Mouse (Mus musculus) T-helper 2 cell (primary cell): ENCODE data around the gene Olfr187.
"Not testable (repeated sequence)": the region's sequence is repeated elsewhere in the genome, so short reads cannot be mapped to it uniquely, and the experiment has no call there.

Experiments
- in situ Hi-C: fragments of 300-600 bp; cut with MboI, MseI; formaldehyde crosslinking; loops from one replicate; pipeline ENCODE4 v1.15.1; 2025; ENCODE audit warnings: high pct_unique_total_duplicates

Gene Olfr187

DNA sequence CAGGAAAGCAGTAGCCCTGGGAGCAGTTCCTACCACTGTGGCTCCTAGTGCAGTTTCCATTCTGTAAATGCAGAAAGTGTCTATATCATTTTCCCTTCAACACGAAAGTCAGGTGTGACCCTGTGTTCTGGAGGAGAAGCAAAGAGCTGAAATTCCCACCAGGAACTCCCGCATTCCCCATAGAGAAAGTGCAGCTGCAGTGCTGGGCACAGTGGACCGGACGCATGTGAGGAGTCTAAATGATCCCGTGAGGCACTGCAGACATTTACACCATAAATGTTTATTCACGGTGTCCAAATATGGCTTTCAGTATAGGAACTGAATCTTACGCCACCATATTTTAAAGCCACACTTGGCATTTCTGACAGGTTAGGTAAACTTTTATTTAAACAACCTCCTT lies at the start of gene Olfr187:
Gene Olfr187, minus strand, starts transcription at position 58 of the 400 bp plus-strand sequence.
- in situ Hi-C loops: loop anchor here (10.0 kb wide), 1 partner anchor 235 kb away; the partner anchor contains the start of gene Olfr201

DNA sequence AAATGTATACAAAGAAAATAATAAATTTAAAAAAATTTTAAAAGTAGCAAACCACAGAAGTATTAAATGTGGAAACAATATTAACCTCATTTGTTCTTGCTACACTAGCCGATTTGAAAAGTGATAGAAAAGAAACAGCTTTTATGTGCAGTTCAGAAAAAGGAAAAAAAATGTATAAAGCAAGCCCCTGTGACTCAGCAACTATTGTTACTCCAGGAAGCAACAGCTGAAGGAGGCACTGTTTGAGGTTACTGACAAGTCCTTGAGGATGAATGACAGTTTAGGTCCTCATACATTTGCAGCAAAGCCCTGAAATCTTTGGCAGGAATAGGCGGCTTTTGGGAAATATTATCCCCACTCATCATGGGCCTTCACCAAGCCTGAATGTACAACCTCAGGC lies 41.5 kb upstream of the Olfr187 start:
- in situ Hi-C loops: loop anchor here (25.0 kb wide), 1 partner anchor 1206 kb away; no protein-coding TSS in a partner anchor

DNA sequence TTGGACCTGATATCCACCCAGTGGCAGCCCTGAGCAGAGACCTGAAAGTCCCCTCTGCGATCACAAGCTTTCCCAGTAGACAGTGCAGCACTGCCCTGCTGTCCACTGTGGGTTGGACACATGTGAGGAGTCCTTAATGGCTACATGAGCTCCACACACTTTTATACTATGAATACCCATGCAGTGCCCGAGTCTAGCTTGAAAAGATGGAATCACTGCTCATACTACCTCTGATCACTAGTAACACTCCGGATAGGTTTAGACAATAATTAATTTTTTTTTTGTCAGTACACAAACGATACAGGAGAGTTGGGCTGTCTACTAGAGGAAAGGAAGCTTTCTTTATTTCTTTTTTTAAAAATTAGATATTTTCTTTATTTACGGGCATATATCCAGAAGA lies 38.3 kb upstream of the Olfr187 start, which contains the start of gene Olfr190:
Gene Olfr190, minus strand, starts transcription at position 101 of the 400 bp plus-strand sequence.
- in situ Hi-C loops: loop anchor here (25.0 kb wide), 1 partner anchor 1209 kb away; no protein-coding TSS in a partner anchor

DNA sequence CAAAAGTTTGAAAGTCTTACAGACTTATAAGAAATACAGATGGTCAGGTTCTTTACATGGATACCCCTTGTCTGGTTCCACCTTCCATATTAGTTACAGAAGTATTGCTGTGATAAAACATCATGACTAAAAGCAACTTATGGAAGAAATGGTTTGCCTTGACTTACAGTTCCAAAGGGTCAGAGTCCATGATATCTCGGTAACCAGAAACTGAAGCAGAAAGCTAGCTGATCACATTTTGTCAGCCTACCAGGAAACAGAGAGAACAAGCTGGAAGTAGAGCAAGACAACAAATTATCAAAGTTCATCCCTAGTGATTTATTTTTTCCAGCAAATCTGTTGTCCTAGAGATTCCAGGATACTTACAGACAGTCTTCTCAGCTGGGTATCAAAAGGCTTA lies 34.0 kb upstream of the Olfr187 start:
- in situ Hi-C loops: no loop called here

DNA sequence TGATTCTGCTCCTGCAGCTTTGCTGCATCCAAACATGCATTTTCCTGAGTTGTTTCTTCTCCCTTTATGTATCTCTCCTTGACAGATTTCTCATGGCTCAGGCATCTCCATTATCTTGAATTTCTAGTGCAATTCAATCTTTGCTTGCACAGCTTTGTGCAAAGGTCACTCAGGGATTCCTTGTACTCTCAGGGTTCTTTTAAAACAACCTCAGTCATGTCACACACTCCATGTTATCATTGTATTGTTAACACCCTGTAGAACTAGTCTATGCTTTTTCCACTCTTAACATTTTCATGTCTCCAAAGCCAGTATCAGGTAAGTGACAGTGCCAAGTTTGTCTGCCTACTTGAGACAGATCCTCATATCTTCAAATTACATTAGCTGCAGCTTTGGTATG lies 32.2 kb upstream of the Olfr187 start:
- in situ Hi-C loops: no loop called here

DNA sequence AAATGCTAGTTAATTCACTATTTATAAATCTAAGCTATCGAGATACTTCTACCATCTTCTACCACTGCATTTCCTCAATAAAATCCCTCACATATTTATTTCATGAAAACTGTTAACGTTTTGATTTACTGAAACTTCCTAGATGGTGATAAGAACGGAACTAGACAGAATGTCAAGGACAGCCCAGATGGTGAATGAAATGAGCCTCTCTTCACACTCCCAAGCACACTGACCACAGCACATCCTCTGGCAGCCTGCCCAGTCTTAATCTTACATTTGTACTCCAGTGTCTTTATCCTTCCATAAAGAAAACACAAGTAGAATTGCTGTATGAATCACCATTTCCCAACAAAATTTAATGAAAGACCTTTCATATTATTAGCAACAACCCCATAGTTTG lies 22.8 kb upstream of the Olfr187 start:
- in situ Hi-C loops: not testable (repeated sequence)

DNA sequence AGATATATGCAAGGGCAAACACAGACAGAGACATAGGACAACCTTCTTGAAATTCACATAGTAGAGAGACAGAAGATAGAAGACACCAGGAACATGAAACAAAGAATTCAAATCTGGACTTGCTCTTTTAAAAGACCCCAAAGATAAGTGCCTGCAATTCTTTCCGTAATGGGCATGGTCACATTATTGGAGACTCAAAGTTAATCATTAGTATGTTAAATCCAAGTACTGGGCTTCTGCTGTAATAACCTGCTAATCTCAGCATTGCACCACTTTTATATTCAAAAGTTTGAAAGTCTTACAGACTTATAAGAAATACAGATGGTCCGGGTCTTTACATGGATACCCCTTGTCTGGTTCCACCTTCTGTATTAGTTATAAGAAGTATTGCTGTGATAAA lies 9.7 kb upstream of the Olfr187 start:
- in situ Hi-C loops: not testable (repeated sequence)

DNA sequence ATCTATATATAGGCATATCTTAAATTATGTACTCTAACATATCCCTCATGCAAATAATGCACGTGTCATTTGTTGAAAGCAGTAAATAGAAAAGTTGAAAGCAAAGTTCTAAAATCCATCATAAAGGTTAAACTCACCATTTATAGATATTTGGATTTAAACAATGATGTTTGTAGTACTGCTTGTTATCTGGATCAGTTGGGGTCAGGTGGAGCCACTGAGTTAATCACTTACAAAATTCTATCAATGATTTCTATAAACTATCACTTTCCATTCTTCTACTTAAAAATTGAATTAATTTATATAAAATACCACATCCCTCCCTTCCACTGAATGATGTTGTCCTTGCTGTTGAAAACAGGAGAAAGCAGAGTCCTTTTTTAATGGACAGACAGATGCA lies 9.3 kb upstream of the Olfr187 start:
- in situ Hi-C loops: no loop called here

DNA sequence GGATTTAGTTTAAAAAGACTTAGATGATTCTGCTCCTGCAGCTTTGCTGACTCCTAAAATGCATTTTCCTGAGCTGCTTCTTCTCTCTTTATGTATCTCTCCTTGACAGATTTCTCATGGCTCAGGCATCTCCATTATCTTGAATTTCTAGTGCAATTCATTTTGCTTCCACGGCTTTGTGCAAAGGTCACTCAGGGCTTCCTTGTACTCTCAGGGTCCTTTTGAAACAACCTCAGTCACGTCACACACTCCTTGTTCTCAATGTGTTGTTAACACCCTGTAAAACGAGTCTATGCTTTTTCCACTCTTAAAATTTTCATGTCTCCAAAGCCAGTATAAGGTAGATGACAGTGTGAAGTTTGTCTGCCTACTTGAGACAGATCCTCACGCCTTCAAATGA lies 8.0 kb upstream of the Olfr187 start:
- in situ Hi-C loops: no loop called here

DNA sequence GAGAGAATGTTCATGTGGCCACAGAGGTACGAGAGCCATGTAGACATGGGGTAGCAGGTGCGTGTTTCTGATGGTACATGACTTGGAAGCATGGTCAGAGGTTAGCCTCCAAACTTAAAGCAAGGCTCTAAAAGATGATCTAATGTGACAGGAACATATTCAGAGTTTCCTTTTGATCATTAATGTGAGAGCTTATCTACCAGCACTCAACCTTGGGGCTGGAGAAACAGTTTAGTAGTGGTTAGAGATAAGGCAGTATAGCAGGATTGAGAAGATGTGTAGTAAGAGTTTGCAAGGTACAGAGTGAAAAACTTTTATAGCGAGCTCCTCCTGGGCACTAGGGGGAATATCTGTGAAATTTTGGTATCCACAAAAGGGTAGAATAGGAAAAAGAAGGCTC lies 6.3 kb upstream of the Olfr187 start:
- in situ Hi-C loops: no loop called here

DNA sequence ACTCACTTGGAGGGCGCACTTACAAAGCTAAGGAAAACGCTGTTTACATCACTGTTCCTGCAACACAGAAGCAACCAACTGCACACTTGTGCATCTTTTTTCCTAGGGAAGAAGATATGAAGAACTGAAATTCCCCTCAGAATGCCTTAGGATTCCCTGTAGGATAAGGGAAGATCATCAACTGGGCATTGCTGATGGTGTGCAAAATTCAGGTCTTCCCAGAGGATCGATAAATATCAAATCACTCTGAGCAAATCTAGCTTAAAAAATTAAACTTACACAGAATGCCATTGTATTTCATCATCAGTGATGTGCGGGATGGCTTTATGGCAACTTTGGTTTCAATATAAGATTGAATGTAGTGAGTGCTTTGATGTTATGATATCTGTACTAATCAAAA lies 9.4 kb downstream of the Olfr187 start, which contains the start of gene Olfr186:
Gene Olfr186, minus strand, starts transcription at position 101 of the 400 bp plus-strand sequence.
- in situ Hi-C loops: loop anchor here (10.0 kb wide), 1 partner anchor 245 kb away; the partner anchor contains the start of gene Olfr201

DNA sequence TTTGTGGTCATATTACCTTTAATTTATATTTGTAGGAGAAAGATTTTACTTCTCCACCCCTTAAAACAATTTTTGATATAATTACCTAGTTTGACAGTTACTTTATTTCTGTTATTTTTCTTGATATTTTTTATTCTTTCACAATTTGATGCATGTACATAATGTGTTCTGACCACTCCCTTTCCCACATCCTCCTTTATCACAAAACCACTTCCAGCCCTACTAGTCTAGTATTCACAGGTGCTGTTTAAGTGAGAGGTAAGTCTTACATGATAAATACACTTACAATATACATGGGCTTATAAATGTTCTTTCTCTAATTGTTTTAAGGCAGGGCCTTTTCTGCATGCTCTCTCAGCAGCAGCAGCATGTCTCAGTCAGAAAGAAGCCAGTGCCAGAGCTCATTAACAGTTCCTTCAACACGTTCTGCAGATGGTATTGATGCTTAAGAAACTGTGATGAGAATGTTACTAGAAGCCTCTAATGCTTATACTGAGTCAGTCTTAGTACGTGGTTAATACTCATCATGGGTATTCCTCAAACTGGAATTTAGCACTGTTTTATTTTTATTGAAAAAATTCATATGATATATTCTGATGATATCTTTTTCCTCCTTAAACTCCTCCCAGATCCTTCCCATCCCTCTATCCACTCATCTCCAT lies 26.1 kb downstream of the Olfr187 start:
- in situ Hi-C loops: no loop called here

DNA sequence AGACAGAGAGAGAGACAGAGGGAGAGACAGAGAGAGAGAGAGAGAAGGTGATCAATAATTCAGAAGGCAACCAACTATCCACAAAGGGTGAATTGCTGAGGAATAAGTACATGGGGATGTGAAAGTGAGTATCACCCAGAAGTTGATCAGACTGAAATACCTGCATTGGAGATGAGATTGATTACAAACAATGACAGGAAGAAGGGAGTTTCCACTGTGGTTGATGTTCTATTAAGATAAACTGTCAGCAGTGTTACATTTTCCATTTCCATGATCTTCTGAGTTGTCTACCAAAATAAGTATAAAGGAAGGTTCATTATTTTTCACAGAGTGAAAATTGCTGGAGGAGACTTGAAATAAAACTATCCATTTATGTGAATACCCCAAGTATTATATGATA lies 32.4 kb downstream of the Olfr187 start:
- in situ Hi-C loops: loop anchor here (10.0 kb wide), 1 partner anchor 902 kb away; no protein-coding TSS in a partner anchor

DNA sequence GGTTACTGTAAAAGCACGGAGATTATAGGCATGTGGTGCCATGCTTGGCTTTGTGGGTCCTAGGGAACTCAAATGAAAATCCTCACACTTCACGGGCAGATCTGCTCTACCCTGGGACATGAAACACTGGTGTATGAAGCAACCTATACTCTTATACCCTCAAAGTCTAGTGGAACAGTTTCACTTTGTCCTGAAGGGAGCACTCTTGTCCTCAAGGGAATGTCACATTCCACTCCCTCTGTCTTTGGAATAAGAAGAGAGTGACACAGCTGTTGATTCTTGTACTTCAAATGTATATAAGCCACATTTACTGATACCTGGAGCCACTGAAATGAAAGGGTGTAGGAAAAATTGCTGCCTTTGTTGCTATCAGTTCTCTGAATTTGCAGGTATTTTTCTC lies 44.5 kb downstream of the Olfr187 start, which contains the start of gene Olfr183:
Gene Olfr183, plus strand, starts transcription at position 301 of the 400 bp plus-strand sequence.
- in situ Hi-C loops: no loop called here
